Mouse (Mus musculus): Measurements from ENCODE around the gene Tiam1.

DNA sequence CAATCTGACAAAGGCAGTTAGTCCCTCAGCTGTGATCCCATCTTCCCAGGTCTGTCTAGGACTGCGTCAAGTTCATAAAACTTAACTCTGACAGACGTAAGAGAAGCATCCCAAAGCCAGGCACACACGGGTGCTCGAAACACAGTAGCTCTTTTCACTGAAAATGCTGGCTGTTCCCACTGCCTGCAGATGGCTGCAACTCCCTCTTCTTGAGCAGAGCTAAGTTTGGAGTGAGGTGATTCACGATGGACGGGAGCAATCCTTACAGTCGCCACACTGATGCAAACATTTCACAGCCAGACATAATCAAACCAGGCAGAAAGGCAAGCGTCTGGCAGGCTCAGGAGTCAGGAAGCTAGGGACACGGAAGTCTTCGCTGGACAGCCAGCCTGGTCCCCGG lies 91.2 kb downstream of the Tiam1 start:
- TF ChIP-seq CTCF (IDR thresholded peaks at IDR 0.05; ENCODE audit: control insufficient read depth, insufficient read depth, low read length) (no peak), POLR2A (IDR thresholded peaks at IDR 0.05; ENCODE audit: borderline replicate concordance, control insufficient read depth, low read depth, low read length) (no peak)
